Mouse (Mus musculus) C2C12 (cell line): Measurements from ENCODE around the gene Cog5. TPM values are rescaled to one million over a fixed set of nuclear protein-coding genes. Genes with fewer than 3 reads are reported as not detected.

Experiments
- H3K27me3 ChIP-seq: one replicate; pipeline ENCODE4 v1.6.1; 2011; ENCODE audit not compliant: control insufficient read depth, insufficient read depth, insufficient read length
- H3K36me3 ChIP-seq: one replicate; pipeline ENCODE4 v1.6.1; 2011; ENCODE audit not compliant: control insufficient read depth, insufficient read depth
- H3K4me3 ChIP-seq: one replicate; pipeline ENCODE4 v1.5.1; 2011; ENCODE audit warnings: mild to moderate bottlenecking, control low read depth; ENCODE audit not compliant: poor library complexity, insufficient read depth, severe bottlenecking
- H3K79me2 ChIP-seq: one replicate; pipeline ENCODE4 v1.6.1; 2011; ENCODE audit not compliant: control insufficient read depth, insufficient read depth
- H3K79me3 ChIP-seq: one replicate; pipeline ENCODE4 v1.6.1; 2011; ENCODE audit warnings: low read depth, control low read depth
- H3ac ChIP-seq: one replicate; pipeline ENCODE3; 2011; ENCODE audit warnings: low read depth; ENCODE audit not compliant: control insufficient read depth, insufficient read length
- CEBPB ChIP-seq: IDR thresholded peaks from one replicate; pipeline ENCODE4 v1.6.1; 2011; ENCODE audit warnings: low read depth, mild to moderate bottlenecking, control low read depth, moderate library complexity
- CTCF ChIP-seq: IDR thresholded peaks from one replicate; pipeline ENCODE4 v1.5.1; 2011; ENCODE audit not compliant: control insufficient read depth, insufficient read depth, insufficient read length
- FOSL1 ChIP-seq: IDR thresholded peaks from one replicate; pipeline ENCODE4 v1.8.0; 2011; ENCODE audit warnings: mild to moderate bottlenecking, low read length; ENCODE audit not compliant: poor library complexity, insufficient read depth, severe bottlenecking
- MAX ChIP-seq: IDR thresholded peaks from one replicate; pipeline ENCODE4 v1.6.1; 2011; ENCODE audit warnings: mild to moderate bottlenecking, control low read depth
- MYOD1 ChIP-seq: IDR thresholded peaks from one replicate; pipeline ENCODE4 v1.6.1; 2011; ENCODE audit warnings: low read depth; ENCODE audit not compliant: control insufficient read depth, insufficient read length
- MYOG ChIP-seq: IDR thresholded peaks from one replicate; pipeline ENCODE4 v1.6.1; 2011; ENCODE audit not compliant: control insufficient read depth, insufficient read length; ENCODE audit errors: extremely low read depth
- USF1 ChIP-seq: IDR thresholded peaks from one replicate; pipeline ENCODE4 v1.6.1; 2011; ENCODE audit warnings: low read depth, mild to moderate bottlenecking, control low read depth, moderate library complexity
- polyA plus RNA-seq: library from polyadenylated mRNA; unstranded; fragments of >200 nt; fragmentation: generic; extraction: Trizol; gene quantifications from one replicate; pipeline ENCODE4 v1.2.1, GENCODE M21; 2012; ENCODE audit warnings: missing spikeins

The Cog5 gene
- polyA plus RNA-seq, 1 experiment, result 8.2 TPM

- Histone ChIP-seq H3K79me3 (no peaks in the 10 kb centered on the region), H3K79me2 (no peaks in the 10 kb centered on the region), H3K36me3 (peaks cover 15% of the 10 kb centered on the region), H3K27me3 (no peaks in the 10 kb centered on the region), H3K4me3 (no peak overlapping the region), H3ac (no peak overlapping the region)
- TF ChIP-seq FOSL1, result no peak
- no peak for TF ChIP-seq CEBPB
- no peak for TF ChIP-seq MYOD1
- no peak for TF ChIP-seq MYOG
- TF ChIP-seq USF1, result no peak
- no peak for TF ChIP-seq MAX
- no peak for TF ChIP-seq CTCF
Measured at GRCm38 (mm10) chr12:31920464-31921405, 266.1 kb downstream of the Cog5 start.

GRCm38 (mm10) chr12:31924135-31924534 is 269.5 kb downstream of the Cog5 start:
- TF ChIP-seq MYOD1, result no peak
- TF ChIP-seq USF1, result no peak
- TF ChIP-seq FOSL1, result no peak
- no peak for TF ChIP-seq CTCF
- TF ChIP-seq MYOG, result no peak
- TF ChIP-seq CEBPB, result no peak
- TF ChIP-seq MAX, result no peak
- H3K27me3 ChIP-seq, result no peaks in the 10 kb centered on the region
- no peaks in the 10 kb centered on the region for H3K79me3 ChIP-seq
- no peak overlapping the region for H3K4me3 ChIP-seq
- no peaks in the 10 kb centered on the region for H3K79me2 ChIP-seq
- H3ac ChIP-seq, result no peak overlapping the region
- H3K36me3 ChIP-seq, result peaks cover 32% of the 10 kb centered on the region

GRCm38 (mm10) chr12:31925343-31925742 is 270.7 kb downstream of the Cog5 start:
- Histone ChIP-seq H3K79me3 (no peaks in the 10 kb centered on the region), H3K79me2 (no peaks in the 10 kb centered on the region), H3ac (no peak overlapping the region), H3K27me3 (no peaks in the 10 kb centered on the region), H3K36me3 (peaks cover 32% of the 10 kb centered on the region), H3K4me3 (no peak overlapping the region)
- TF ChIP-seq USF1 (no peak), FOSL1 (no peak), CEBPB (no peak), CTCF (no peak), MYOG (no peak), MAX (no peak), MYOD1 (no peak)

- H3K79me3 ChIP-seq, result no peaks in the 10 kb centered on the region
- TF ChIP-seq USF1 (no peak), MYOG (no peak), CTCF (peak; percentile 69), FOSL1 (no peak), MYOD1 (no peak), MAX (no peak)
- H3K4me3 ChIP-seq, result no peak overlapping the region
- H3K79me2 ChIP-seq, result no peaks in the 10 kb centered on the region
- H3ac ChIP-seq, result no peak overlapping the region
- no peaks in the 10 kb centered on the region for H3K27me3 ChIP-seq
- H3K36me3 ChIP-seq, result peaks cover 45% of the 10 kb centered on the region
Measured at GRCm38 (mm10) chr12:31926661-31927061, 272.0 kb downstream of the Cog5 start.

- H3K79me3 ChIP-seq, result no peaks in the 10 kb centered on the region
- peaks cover 59% of the 10 kb centered on the region for H3K36me3 ChIP-seq
- no peak overlapping the region for H3ac ChIP-seq
- H3K79me2 ChIP-seq, result no peaks in the 10 kb centered on the region
- H3K27me3 ChIP-seq, result no peaks in the 10 kb centered on the region
- H3K4me3 ChIP-seq, result no peak overlapping the region
- TF ChIP-seq CEBPB (no peak), FOSL1 (no peak), MYOD1 (no peak), CTCF (no peak), MAX (no peak), USF1 (no peak), MYOG (no peak)
Measured at GRCm38 (mm10) chr12:31928498-31928897, 273.8 kb downstream of the Cog5 start.
